Mouse (Mus musculus): ENCODE data around the gene 6430531B16Rik. TPM values are rescaled to one million over a fixed set of nuclear protein-coding genes. Genes with fewer than 3 reads are reported as not detected.
A peak's percentile ranks its signal among the peaks of the same experiment; 100 is the strongest.

The 6430531B16Rik gene
- polyA plus RNA-seq, 1 experiment from 2014 or later = 0.72 TPM

- no peak overlapping the region for H3K9ac ChIP-seq
- ATAC-seq (ENCODE audit: low FRiP score) = no peak
Measured at GRCm38 (mm10) chr7:139993532-139993931, 15.0 kb upstream of the 6430531B16Rik start.

GRCm38 (mm10) chr7:139992406-139992805 is 13.9 kb upstream of the 6430531B16Rik start, which contains the start of gene Adam8:
TSS of gene Adam8 (minus strand) at chr7:139992562.
- Histone ChIP-seq H3K9me3 (ENCODE audit: control insufficient read depth, low read length) (no peaks in the 10 kb centered on the region), H3K9ac (no peak within 1 kb of the TSS), H3K27ac (no peak within 1 kb of the TSS), H3K4me3 (replicated peaks; ENCODE audit: low read length) (no peak within 1 kb of the TSS), H3K4me1 (replicated peaks; ENCODE audit: control insufficient read depth, insufficient read depth, low read length) (no peaks in the 10 kb centered on the region), H3K27me3 (ENCODE audit: control insufficient read depth, insufficient read depth, low read length) (no peaks in the 10 kb centered on the region), H3K36me3 (replicated peaks; ENCODE audit: control insufficient read depth, insufficient read depth) (peaks cover 25% of the 10 kb centered on the region), H3K4me2 (replicated peaks) (no peak within 1 kb of the TSS)
- no peak for ATAC-seq (ENCODE audit: low FRiP score)
- WGBS = 31% methylated on average over 7 of the region's 7 CpGs
- no peak for DNase-seq (ENCODE audit: low spot score)

More at GRCm38 (mm10) chr7:139993532-139993931, 15.0 kb upstream of the 6430531B16Rik start:
- Histone ChIP-seq H3K27ac (no peak overlapping the region), H3K4me3 (replicated peaks; ENCODE audit: low read length) (no peak overlapping the region), H3K36me3 (replicated peaks; ENCODE audit: control insufficient read depth, insufficient read depth) (peaks cover 36% of the 10 kb centered on the region), H3K27me3 (ENCODE audit: control insufficient read depth, insufficient read depth, low read length) (no peaks in the 10 kb centered on the region), H3K9me3 (ENCODE audit: control insufficient read depth, low read length) (no peaks in the 10 kb centered on the region), H3K4me2 (replicated peaks) (no peak overlapping the region), H3K4me1 (replicated peaks; ENCODE audit: control insufficient read depth, insufficient read depth, low read length) (no peaks in the 10 kb centered on the region)
- 93% methylated on average over 6 of the region's 6 CpGs for whole genome bisulfite sequencing
- DNase-seq (ENCODE audit: low spot score) = no peak

GRCm38 (mm10) chr7:139990864-139991394 is 12.4 kb upstream of the 6430531B16Rik start:
- peaks cover 10% of the 10 kb centered on the region for H3K36me3 ChIP-seq (replicated peaks; ENCODE audit: control insufficient read depth, insufficient read depth)
- no peak overlapping the region for H3K4me2 ChIP-seq (replicated peaks)
- WGBS = 78% methylated on average over 8 of the region's 8 CpGs

GRCm38 (mm10) chr7:139988272-139988671 is 9.7 kb upstream of the 6430531B16Rik start:
- Histone ChIP-seq H3K36me3 (replicated peaks; ENCODE audit: control insufficient read depth, insufficient read depth) (peaks cover 15% of the 10 kb centered on the region; the same call in 1 of the 2 replicates), H3K4me1 (replicated peaks; ENCODE audit: control insufficient read depth, insufficient read depth, low read length) (no peaks in the 10 kb centered on the region), H3K4me3 (replicated peaks; ENCODE audit: low read length) (no peak overlapping the region), H3K9ac (no peak overlapping the region), H3K27ac (no peak overlapping the region), H3K4me2 (replicated peaks) (no peak overlapping the region), H3K27me3 (ENCODE audit: control insufficient read depth, insufficient read depth, low read length) (no peaks in the 10 kb centered on the region), H3K9me3 (ENCODE audit: control insufficient read depth, low read length) (no peaks in the 10 kb centered on the region)
- DNase-seq (ENCODE audit: low spot score) (no peak), ATAC-seq (ENCODE audit: low FRiP score) (no peak)
- 95% methylated on average over 9 of the region's 9 CpGs for WGBS

More at GRCm38 (mm10) chr7:139990864-139991394, 12.4 kb upstream of the 6430531B16Rik start:
- DNase-seq (ENCODE audit: low spot score) = no peak
- Histone ChIP-seq H3K27me3 (ENCODE audit: control insufficient read depth, insufficient read depth, low read length) (no peaks in the 10 kb centered on the region), H3K9me3 (ENCODE audit: control insufficient read depth, low read length) (no peaks in the 10 kb centered on the region), H3K27ac (no peak overlapping the region), H3K4me1 (replicated peaks; ENCODE audit: control insufficient read depth, insufficient read depth, low read length) (no peaks in the 10 kb centered on the region), H3K9ac (no peak overlapping the region), H3K4me3 (replicated peaks; ENCODE audit: low read length) (no peak overlapping the region)
- no peak for ATAC-seq (ENCODE audit: low FRiP score)

- Histone ChIP-seq H3K4me3 (replicated peaks; ENCODE audit: low read length) (no peak overlapping the region), H3K4me1 (replicated peaks; ENCODE audit: control insufficient read depth, insufficient read depth, low read length) (no peaks in the 10 kb centered on the region), H3K36me3 (replicated peaks; ENCODE audit: control insufficient read depth, insufficient read depth) (peaks cover 15% of the 10 kb centered on the region; the same call in 1 of the 2 replicates), H3K9ac (no peak overlapping the region), H3K27ac (no peak overlapping the region), H3K27me3 (ENCODE audit: control insufficient read depth, insufficient read depth, low read length) (no peaks in the 10 kb centered on the region), H3K4me2 (replicated peaks) (no peak overlapping the region), H3K9me3 (ENCODE audit: control insufficient read depth, low read length) (no peaks in the 10 kb centered on the region)
- ATAC-seq (ENCODE audit: low FRiP score) (no peak), DNase-seq (ENCODE audit: low spot score) (no peak)
- WGBS = 94% methylated on average over 11 of the region's 11 CpGs
Measured at GRCm38 (mm10) chr7:139984505-139984904, 6.0 kb upstream of the 6430531B16Rik start.

- Histone ChIP-seq H3K9ac (no peak overlapping the region), H3K27me3 (ENCODE audit: control insufficient read depth, insufficient read depth, low read length) (no peaks in the 10 kb centered on the region), H3K4me2 (replicated peaks) (no peak overlapping the region), H3K4me1 (replicated peaks; ENCODE audit: control insufficient read depth, insufficient read depth, low read length) (peaks cover 13% of the 10 kb centered on the region; the same call in 1 of the 2 replicates), H3K36me3 (replicated peaks; ENCODE audit: control insufficient read depth, insufficient read depth) (peaks cover 15% of the 10 kb centered on the region; the same call in 1 of the 2 replicates), H3K4me3 (replicated peaks; ENCODE audit: low read length) (no peak overlapping the region), H3K27ac (no peak overlapping the region), H3K9me3 (ENCODE audit: control insufficient read depth, low read length) (no peaks in the 10 kb centered on the region)
- ATAC-seq (ENCODE audit: low FRiP score) = no peak
- WGBS = 92% methylated on average over 11 of the region's 11 CpGs
- DNase-seq (ENCODE audit: low spot score) = no peak
Measured at GRCm38 (mm10) chr7:139982058-139982457, 3.5 kb upstream of the 6430531B16Rik start.

GRCm38 (mm10) chr7:139980778-139981177 is 2.2 kb upstream of the 6430531B16Rik start:
- no peaks in the 10 kb centered on the region for H3K9me3 ChIP-seq (ENCODE audit: control insufficient read depth, low read length)
- no peaks in the 10 kb centered on the region for H3K27me3 ChIP-seq (ENCODE audit: control insufficient read depth, insufficient read depth, low read length)
- H3K4me2 ChIP-seq (replicated peaks) = no peak overlapping the region
- WGBS = 56% methylated on average over 3 of the region's 3 CpGs
- peaks cover 15% of the 10 kb centered on the region; the same call in 1 of the 2 replicates for H3K36me3 ChIP-seq (replicated peaks; ENCODE audit: control insufficient read depth, insufficient read depth)
- ATAC-seq (ENCODE audit: low FRiP score) = no peak
- no peak overlapping the region for H3K27ac ChIP-seq
- H3K9ac ChIP-seq = no peak overlapping the region
- H3K4me1 ChIP-seq (replicated peaks; ENCODE audit: control insufficient read depth, insufficient read depth, low read length) = peaks cover 13% of the 10 kb centered on the region; the same call in 1 of the 2 replicates
- H3K4me3 ChIP-seq (replicated peaks; ENCODE audit: low read length) = no peak overlapping the region
- DNase-seq (ENCODE audit: low spot score) = no peak

- ATAC-seq (ENCODE audit: low FRiP score) = peak; percentile 34; the same call in 1 of the 2 replicates
- DNase-seq (ENCODE audit: low spot score) = no peak
- 43% methylated on average over 13 of the region's 13 CpGs for WGBS
Measured at GRCm38 (mm10) chr7:139979011-139979719, 610 bp upstream of the 6430531B16Rik start.

GRCm38 (mm10) chr7:139975471-139975870 is 3.1 kb downstream of the 6430531B16Rik start:
- peaks cover 13% of the 10 kb centered on the region; the same call in 1 of the 2 replicates for H3K4me1 ChIP-seq (replicated peaks; ENCODE audit: control insufficient read depth, insufficient read depth, low read length)
- 51% methylated on average over 5 of the region's 5 CpGs for WGBS
- ATAC-seq (ENCODE audit: low FRiP score) (no peak), DNase-seq (ENCODE audit: low spot score) (no peak)
- H3K4me2 ChIP-seq (replicated peaks) = no peak overlapping the region
- H3K9ac ChIP-seq = no peak overlapping the region
- no peaks in the 10 kb centered on the region for H3K9me3 ChIP-seq (ENCODE audit: control insufficient read depth, low read length)
- H3K27me3 ChIP-seq (ENCODE audit: control insufficient read depth, insufficient read depth, low read length) = no peaks in the 10 kb centered on the region
- H3K4me3 ChIP-seq (replicated peaks; ENCODE audit: low read length) = no peak overlapping the region
- H3K36me3 ChIP-seq (replicated peaks; ENCODE audit: control insufficient read depth, insufficient read depth) = no peaks in the 10 kb centered on the region
- no peak overlapping the region for H3K27ac ChIP-seq

More at GRCm38 (mm10) chr7:139979011-139979719, 610 bp upstream of the 6430531B16Rik start:
- H3K9me3 ChIP-seq (ENCODE audit: control insufficient read depth, low read length) = no peaks in the 10 kb centered on the region
- H3K36me3 ChIP-seq (replicated peaks; ENCODE audit: control insufficient read depth, insufficient read depth) = no peaks in the 10 kb centered on the region
- no peaks in the 10 kb centered on the region for H3K27me3 ChIP-seq (ENCODE audit: control insufficient read depth, insufficient read depth, low read length)
- peak overlapping the region; percentile 49 for H3K4me3 ChIP-seq (replicated peaks; ENCODE audit: low read length)
- H3K9ac ChIP-seq = peak overlapping the region; percentile 70
- peaks cover 13% of the 10 kb centered on the region; the same call in 1 of the 2 replicates for H3K4me1 ChIP-seq (replicated peaks; ENCODE audit: control insufficient read depth, insufficient read depth, low read length)
- H3K27ac ChIP-seq = 0 out of 2 replicates have a peak overlapping the region, but pooled peaks have one; percentile 26
- H3K4me2 ChIP-seq (replicated peaks) = peak overlapping the region; percentile 88
